Mouse (Mus musculus): ENCODE data around the gene Slc16a3.

DNA sequence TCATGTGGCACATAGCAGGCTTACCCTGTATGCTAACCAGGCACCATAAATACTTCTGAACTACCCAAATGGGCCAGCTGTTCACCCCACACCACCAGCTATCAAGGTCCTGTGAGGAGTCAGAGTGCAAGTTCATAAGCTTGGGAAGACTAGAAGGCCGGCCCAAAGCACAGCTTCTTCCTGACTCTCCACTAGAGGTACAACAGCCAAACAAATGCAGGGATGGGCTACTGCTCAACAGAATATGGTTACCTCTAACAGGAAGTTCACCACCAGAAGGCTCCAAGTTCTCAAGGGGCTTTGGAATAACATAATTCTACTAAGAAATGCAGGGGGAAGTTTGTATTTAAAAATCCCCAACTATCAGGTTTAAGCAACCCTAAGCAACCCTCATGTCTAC, 41.2 kb downstream of the Slc16a3 start:
- TF ChIP-seq CTCF (IDR thresholded peaks at IDR 0.05; ENCODE audit: insufficient read depth, low read length) = no peak
- TF ChIP-seq POLR2A (IDR thresholded peaks at IDR 0.05; ENCODE audit: borderline replicate concordance, extremely low read depth, low read depth, low read length) = no peak
